Mouse (Mus musculus) kidney, postnatal 36 days (tissue): ENCODE data around the gene Wdr81.

Experiments
- DNase-seq, 2 experiments: peaks; one replicate each; pipeline ENCODE4 v3.0.0; 2021 to 2022; ENCODE audit warnings: mixed read lengths in 2 of 2

Wdr81 gene

GRCm38 (mm10) chr11:75453991-75454930, at the start of gene Wdr81:
Wdr81 (minus strand) TSS chr11:75454717.
- peak; percentile 94 to 95 for DNase-seq

DNA sequence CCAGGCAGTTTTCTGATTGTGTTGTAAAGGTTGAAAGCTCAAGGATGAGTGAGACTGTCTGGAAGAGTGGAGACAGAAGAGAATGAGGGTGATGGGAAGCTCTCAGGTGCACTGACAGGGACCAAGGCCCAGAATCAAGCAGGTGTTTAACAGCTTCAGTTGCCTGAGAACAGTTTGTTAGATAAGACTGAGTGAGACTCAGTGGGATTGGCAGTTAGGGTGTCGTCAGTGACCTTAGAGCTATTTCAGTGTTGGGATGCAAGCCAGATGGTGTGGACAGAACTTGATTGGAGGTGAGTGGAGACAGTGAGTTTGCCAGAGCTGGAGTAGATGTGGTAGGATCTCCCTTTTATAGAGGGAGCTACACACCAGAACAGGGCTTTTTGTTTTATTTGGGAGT, 43.6 kb upstream of the Wdr81 start:
- no peak for DNase-seq

- DNase-seq, result no peak
Measured at GRCm38 (mm10) chr11:75494296-75495049, 40.0 kb upstream of the Wdr81 start.

DNA sequence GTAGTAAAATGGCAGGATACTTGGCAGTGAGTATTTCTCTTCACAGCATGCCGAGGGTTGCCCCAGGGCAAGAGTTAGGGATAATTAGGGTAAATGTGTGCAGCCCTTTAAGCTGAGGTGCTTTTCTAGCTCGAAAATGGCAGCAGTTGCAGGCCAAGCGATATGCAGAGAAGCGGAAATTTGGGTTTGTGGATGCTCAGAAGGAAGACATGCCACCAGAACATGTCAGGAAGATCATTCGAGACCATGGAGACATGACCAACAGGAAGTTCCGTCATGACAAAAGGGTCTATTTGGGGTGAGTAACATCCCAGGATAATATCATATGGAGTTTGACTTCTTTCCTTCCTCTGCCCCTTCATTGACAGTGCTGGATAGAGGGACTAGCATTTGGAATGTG, 33.0 kb upstream of the Wdr81 start:
- DNase-seq, result no peak

GRCm38 (mm10) chr11:75486601-75487285, 32.2 kb upstream of the Wdr81 start, which contains the start of gene Prpf8:
Prpf8 (plus strand) TSS chr11:75486816.
- peak; percentile 96 to 98 for DNase-seq

GRCm38 (mm10) chr11:75486192-75486591, 31.7 kb upstream of the Wdr81 start:
- no peak for DNase-seq

DNA sequence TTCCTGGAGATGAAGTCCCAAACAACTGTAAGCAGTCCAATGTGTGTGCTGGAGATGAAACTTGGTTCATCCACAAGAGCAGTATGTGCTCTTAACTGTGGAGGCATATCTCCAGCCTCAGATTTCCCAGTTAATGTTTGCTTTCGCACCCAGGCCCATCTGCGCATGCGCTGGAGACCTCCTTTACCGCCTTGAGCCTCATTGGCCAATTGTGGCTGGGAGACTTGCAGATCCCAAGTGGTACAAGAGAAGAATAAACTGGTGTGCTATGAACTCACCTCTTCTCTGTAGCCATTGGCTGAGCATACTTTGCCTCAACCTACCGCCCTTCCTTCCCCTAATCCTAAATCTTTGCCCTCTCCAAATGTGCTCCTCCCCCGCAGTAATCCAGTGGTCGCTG, 18.9 kb upstream of the Wdr81 start:
- DNase-seq, result no peak

- no peak for DNase-seq
Measured at GRCm38 (mm10) chr11:75472469-75473081, 18.1 kb upstream of the Wdr81 start.

- DNase-seq, result no peak
Measured at GRCm38 (mm10) chr11:75470675-75471074, 16.2 kb upstream of the Wdr81 start.

- DNase-seq, result peak; percentile 47 to 48
Measured at GRCm38 (mm10) chr11:75469261-75469660, 14.7 kb upstream of the Wdr81 start.

DNA sequence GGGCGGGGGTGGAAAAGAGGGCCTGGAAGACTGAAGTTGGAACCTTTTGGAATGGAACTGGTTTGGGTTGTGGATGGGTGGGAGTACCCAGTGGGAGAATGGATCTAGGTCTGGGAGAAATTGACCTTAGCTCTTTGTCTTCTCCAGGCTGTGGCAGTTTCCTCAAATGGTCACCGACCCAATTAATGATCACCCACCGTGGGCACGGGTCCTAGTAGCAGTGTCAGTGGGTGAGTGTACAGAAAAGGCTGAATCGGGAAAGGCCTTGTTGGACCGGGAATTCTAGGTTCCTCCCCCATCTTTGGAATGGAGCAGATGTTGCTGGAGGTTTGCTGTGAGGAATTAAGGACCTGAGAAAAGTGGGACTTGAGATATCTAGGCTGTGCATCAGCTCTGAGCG, 13.9 kb upstream of the Wdr81 start:
- peak in 1 of 2 experiments; percentile 53 for DNase-seq

DNA sequence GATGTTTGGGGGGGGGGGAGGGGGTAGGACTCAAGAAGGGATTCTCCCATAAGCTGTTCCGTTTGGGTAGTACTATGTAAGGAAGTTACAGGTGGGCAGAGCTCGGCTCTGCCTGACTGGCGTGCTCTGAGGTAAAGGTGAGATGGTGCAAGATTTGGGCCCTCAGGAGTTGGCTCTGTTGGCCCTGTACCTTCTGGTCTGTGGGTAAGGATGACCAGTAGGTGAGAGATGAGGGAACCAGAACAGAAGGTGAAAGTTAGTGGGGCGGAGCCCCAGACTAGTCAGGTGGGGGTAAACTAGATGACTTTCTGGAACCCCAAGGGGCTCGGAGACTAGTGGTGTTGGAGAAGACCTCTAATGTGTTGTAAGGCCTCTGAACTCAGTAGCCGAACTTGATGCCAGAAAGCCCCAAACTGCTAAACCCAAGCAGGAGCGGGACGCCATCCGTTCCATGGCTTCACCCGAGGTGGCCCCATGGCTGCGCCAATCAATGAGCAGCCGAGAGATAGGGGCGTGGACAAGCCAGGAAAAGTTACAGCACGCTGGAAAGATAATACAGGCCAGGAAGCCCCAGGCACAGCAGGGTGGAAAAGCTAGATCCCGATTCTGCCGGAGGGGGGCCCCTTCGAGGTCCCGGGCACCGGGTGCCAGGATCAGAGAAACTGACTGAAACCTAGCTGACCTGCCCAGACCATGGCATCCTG, 13.1 kb upstream of the Wdr81 start:
- peak; percentile 67 to 77 for DNase-seq

GRCm38 (mm10) chr11:75466731-75467505, 12.4 kb upstream of the Wdr81 start:
- DNase-seq, result peak in 1 of 2 experiments; percentile 35

DNA sequence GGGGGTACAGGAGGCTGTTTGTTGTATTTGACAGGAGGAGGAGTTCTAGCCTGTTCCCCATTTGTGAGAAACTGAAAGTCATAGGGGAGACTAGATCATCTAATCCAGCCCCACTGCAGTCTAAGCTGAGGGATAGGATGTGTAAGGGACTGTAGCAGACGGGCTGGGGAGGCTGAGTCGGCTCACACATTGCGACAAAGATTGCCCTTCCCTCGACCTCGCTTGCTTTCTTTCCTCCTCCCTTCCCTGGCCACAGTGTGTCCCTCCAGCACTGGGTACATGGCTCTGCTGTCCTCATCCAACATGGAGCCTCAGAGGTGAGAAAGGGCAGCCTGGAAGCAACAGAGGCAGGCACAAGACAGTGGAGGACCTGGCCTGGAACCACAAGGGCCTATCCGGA, 10.5 kb upstream of the Wdr81 start:
- no peak for DNase-seq

DNA sequence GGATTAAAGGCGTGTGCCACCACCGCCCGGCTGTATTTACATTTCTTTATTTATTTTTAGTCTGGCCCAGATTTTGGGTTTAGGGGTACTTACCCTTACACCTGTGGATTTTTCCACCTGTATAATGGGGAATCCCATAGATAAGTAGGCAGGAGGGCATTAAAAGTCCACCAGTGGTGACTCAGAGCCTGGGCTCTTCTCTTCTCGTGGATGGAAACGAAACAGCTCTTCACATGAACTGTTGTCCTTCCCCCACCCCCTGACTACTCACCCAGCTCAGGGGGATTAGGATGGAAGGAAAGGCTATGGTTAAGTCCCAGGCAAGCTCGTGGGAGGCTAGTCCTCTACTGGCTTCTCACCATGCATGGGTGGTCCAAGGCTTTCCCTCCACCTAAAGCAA, 9.9 kb upstream of the Wdr81 start:
- no peak for DNase-seq

GRCm38 (mm10) chr11:75463624-75464023, 9.1 kb upstream of the Wdr81 start:
- DNase-seq, result peak in 1 of 2 experiments; percentile 15

DNA sequence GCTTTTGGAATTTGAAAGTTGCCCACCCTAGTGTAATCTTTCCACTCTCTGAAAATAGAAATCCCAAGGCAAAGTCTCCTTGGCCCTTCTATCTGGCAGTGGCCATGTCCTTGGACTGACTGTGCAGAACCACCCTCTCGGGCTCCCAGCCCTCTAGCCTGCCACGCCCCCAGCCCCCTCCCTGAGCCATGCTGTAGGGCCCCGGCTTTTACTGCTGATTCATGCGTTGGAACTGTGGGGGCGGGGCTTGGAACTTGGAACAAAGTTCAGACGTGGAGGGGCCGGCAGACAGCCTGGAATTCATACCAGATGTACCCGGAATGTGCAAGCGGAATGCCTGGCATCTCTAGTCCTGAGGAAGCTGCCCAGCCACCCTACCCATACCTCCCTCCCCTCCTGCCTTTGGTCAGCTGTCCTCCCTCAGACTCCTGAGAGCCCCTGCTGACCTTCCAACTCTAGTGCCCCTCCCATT, 8.4 kb upstream of the Wdr81 start:
- DNase-seq, result peak; percentile 98

DNA sequence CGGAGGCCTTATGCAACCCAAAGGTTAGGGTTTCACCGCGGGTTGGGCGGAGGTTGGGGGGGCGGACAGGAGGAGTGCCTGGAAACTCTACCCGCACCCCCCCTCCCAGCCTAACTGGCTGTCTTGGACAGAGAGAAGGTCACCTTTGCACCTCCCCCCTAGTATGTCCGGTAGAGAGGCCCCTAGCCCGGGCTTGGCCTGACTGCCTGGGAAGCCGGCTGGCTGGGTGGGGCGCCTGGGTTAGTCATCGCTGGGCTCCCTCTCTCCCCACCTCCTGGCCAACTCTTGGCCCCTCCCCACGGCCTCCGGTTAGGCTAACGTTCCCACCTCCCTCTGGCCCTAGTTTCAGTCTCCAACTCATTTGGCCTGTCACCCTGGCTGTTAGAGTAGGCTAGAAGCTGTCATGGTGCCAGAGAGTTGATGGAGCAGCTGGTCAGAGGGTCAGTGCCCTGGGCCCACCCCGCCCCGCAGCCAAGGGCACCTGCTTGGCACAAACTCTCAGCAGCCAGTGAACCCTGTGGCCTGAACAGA, 7.8 kb upstream of the Wdr81 start:
- peak; percentile 93 to 97 for DNase-seq

- DNase-seq, result no peak
Measured at GRCm38 (mm10) chr11:75461743-75462252, 7.3 kb upstream of the Wdr81 start.
